In the genomic region with DNA sequence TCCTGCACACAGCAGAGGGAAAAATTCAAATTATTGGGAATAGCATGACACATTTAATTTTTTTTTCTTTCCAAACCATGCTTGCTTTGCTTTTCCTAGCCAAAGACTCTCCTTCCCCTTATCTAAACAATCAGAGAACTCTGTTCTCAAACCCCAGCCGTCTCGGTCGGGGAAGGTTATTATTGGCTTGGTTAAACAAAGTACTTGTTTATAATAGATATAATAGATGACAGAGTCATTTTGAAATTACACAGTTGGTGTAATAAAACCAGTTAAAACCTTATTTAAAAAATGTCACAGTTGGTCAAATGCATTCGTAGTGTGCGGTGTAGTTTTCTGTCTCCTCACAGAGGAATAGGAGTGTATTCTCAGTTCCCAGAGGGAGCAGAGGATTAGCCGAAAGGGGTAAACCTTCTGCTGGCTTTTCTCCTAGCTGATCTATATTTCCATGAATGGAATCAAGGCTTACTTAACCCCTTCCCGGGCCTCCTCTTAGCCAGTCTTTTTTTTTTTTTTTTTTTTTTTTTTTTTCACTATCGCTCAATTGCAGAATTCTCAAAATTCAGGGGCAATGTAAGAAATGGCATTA, we compare ENCODE assay signal across 15 mouse cellular contexts.
DNase-seq lines count a peak whose midpoint lies in the region; ATAC-seq and TF ChIP-seq lines count a peak whose summit lies in the region.
"Had no signal": no experiment of that assay in that cellular context is flagged by ENCODE, and none has a peak within 500 bp of the region (broad histone marks: within the 10 kb centered on the region; RNA-seq: fewer than 3 reads in every experiment).

No protein-coding gene starts in this region.

- no peak for ATAC-seq in kidney, postnatal 0 days (replicated peaks; ENCODE audit: low FRiP score, low read depth)
- ATAC-seq in embryonic facial prominence, embryonic 12.5 days (ENCODE audit: insufficient number of reproducible peaks, insufficient read depth, low FRiP score, low TSS enrichment) = no peak
- ATAC-seq in limb, embryonic 14.5 days (ENCODE audit: low FRiP score, low read depth) = no peak
- ATAC-seq in hindbrain, embryonic 16.5 days = no peak
- ATAC-seq: hindbrain, postnatal 0 days had no signal

- H3K9me3 ChIP-seq in kidney, postnatal 0 days (replicated peaks; ENCODE audit: low read length) = no peaks in the 10 kb centered on the region
- no peaks in the 10 kb centered on the region for H3K9me3 ChIP-seq in embryonic facial prominence, embryonic 12.5 days
- no peaks in the 10 kb centered on the region for H3K9me3 ChIP-seq in limb, embryonic 14.5 days (ENCODE audit: control insufficient read depth, low read length)
- H3K9me3 ChIP-seq in hindbrain, embryonic 16.5 days (ENCODE audit: control insufficient read depth, low read length) = no peaks in the 10 kb centered on the region

- intact Hi-C loops in heart, postnatal 36 days (cut with DNase I) = loop anchor here (5.0 kb wide), 2 partner anchors 119 to 184 kb away; no protein-coding TSS in a partner anchor

- TF ChIP-seq CTCF in kidney, postnatal 0 days (IDR thresholded peaks at IDR 0.05; ENCODE audit: low read depth) = no peak

- H3K4me3 ChIP-seq in kidney, postnatal 0 days (replicated peaks; ENCODE audit: low read depth, low read length) = no peak overlapping the region
- no peak overlapping the region for H3K4me3 ChIP-seq in embryonic facial prominence, embryonic 12.5 days
- H3K4me3 ChIP-seq in limb, embryonic 14.5 days (replicated peaks; ENCODE audit: low read length) = no peak overlapping the region
- H3K4me3 ChIP-seq in hindbrain, embryonic 16.5 days (ENCODE audit: low read length) = no peak overlapping the region
- H3K4me3 ChIP-seq: erythroblast, embryonic 14.5 days had no signal

- no peaks in the 10 kb centered on the region for H3K36me3 ChIP-seq in kidney, postnatal 0 days (ENCODE audit: insufficient read depth, low read length)
- H3K36me3 ChIP-seq in embryonic facial prominence, embryonic 12.5 days = no peaks in the 10 kb centered on the region
- H3K36me3 ChIP-seq in limb, embryonic 14.5 days (ENCODE audit: control insufficient read depth, insufficient read depth, low read length) = no peaks in the 10 kb centered on the region
- no peaks in the 10 kb centered on the region for H3K36me3 ChIP-seq in hindbrain, embryonic 16.5 days (ENCODE audit: control insufficient read depth, insufficient read depth, low read length)

- peak overlapping the region; percentile 70 for H3K27ac ChIP-seq in kidney, postnatal 0 days
- peak overlapping the region; percentile 98 for H3K27ac ChIP-seq in embryonic facial prominence, embryonic 12.5 days
- H3K27ac ChIP-seq in limb, embryonic 14.5 days (replicated peaks; ENCODE audit: low read depth, low read length) = peak overlapping the region; percentile 40; the same call in 1 of the 2 replicates
- H3K27ac ChIP-seq in hindbrain, embryonic 16.5 days (ENCODE audit: low read depth, low read length) = no peak overlapping the region
- H3K27ac ChIP-seq: liver, embryonic 14.5 days had no signal

- H3K9ac ChIP-seq in kidney, postnatal 0 days (ENCODE audit: low read depth, low read length) = no peak overlapping the region
- no peak overlapping the region for H3K9ac ChIP-seq in embryonic facial prominence, embryonic 12.5 days
- no peak overlapping the region for H3K9ac ChIP-seq in limb, embryonic 14.5 days (ENCODE audit: low read depth, low read length, severe bottlenecking)
- no peak overlapping the region for H3K9ac ChIP-seq in hindbrain, embryonic 16.5 days (ENCODE audit: low read depth, low read length)
- H3K9ac ChIP-seq: liver, embryonic 14.5 days had no signal

- no peak overlapping the region for H3K4me2 ChIP-seq in kidney, postnatal 0 days (ENCODE audit: low read length)
- no peak overlapping the region for H3K4me2 ChIP-seq in embryonic facial prominence, embryonic 12.5 days (replicated peaks)
- no peak overlapping the region for H3K4me2 ChIP-seq in limb, embryonic 14.5 days (replicated peaks; ENCODE audit: low read depth, low read length, severe bottlenecking)
- no peak overlapping the region for H3K4me2 ChIP-seq in hindbrain, embryonic 16.5 days (ENCODE audit: low read length)

- 21% methylated on average over 8 of the region's 8 CpGs for WGBS in kidney, postnatal 0 days
- WGBS in embryonic facial prominence, embryonic 12.5 days = 9% methylated on average over 8 of the region's 8 CpGs
- 36% methylated on average over 8 of the region's 8 CpGs for WGBS in limb, embryonic 14.5 days
- whole genome bisulfite sequencing in hindbrain, embryonic 16.5 days = 56% methylated on average over 8 of the region's 8 CpGs

- H3K27me3 ChIP-seq in kidney, postnatal 0 days (ENCODE audit: insufficient read depth, low read length) = no peaks in the 10 kb centered on the region
- H3K27me3 ChIP-seq in embryonic facial prominence, embryonic 12.5 days = no peaks in the 10 kb centered on the region
- H3K27me3 ChIP-seq in limb, embryonic 14.5 days (ENCODE audit: control insufficient read depth, insufficient read depth, low read length) = no peaks in the 10 kb centered on the region
- no peaks in the 10 kb centered on the region for H3K27me3 ChIP-seq in hindbrain, embryonic 16.5 days (replicated peaks; ENCODE audit: control insufficient read depth, insufficient read depth, low read length)

- TF ChIP-seq POLR2A in limb, embryonic 14.5 days (IDR thresholded peaks at IDR 0.05; ENCODE audit: borderline replicate concordance, extremely low read depth, insufficient read depth, insufficient read length) = no peak

- DNase-seq in heart, adult 11 months = peak; percentile 55
- DNase-seq in heart, postnatal 36 days = no peak
- DNase-seq in kidney, postnatal 0 days (ENCODE audit: low spot score) = peak; percentile 82
- no peak for DNase-seq in kidney, adult 11 months
- no peak for DNase-seq in limb, embryonic 14.5 days (ENCODE audit: low spot score)
- DNase-seq in layer of hippocampus, adult 9-11 months = no peak
- DNase-seq: adrenal gland, adult 2 months; cerebellum, postnatal 14 days; spleen, adult 18-20 months; thymus, adult 18-20 months had no signal

- peaks cover 26% of the 10 kb centered on the region for H3K4me1 ChIP-seq in kidney, postnatal 0 days (replicated peaks; ENCODE audit: insufficient read depth, low read length)
- peaks cover 62% of the 10 kb centered on the region for H3K4me1 ChIP-seq in embryonic facial prominence, embryonic 12.5 days
- peaks cover 64% of the 10 kb centered on the region for H3K4me1 ChIP-seq in limb, embryonic 14.5 days (ENCODE audit: control insufficient read depth, insufficient read depth, low read length)
- H3K4me1 ChIP-seq in hindbrain, embryonic 16.5 days (ENCODE audit: control insufficient read depth, insufficient read depth, low read depth, low read length) = peaks cover 2% of the 10 kb centered on the region

Comparison
In these comparisons a context has a peak if more than half of its experiments do, and no peak if none do; other contexts are left out.
1. DNase-seq: peak in heart, adult 11 months (single experiment) and kidney, postnatal 0 days (single experiment); none in heart, postnatal 36 days (0 of 2), kidney, adult 11 months (single experiment), limb, embryonic 14.5 days (single experiment) and layer of hippocampus, adult 9-11 months (single experiment).